Comparison of ENCODE assay signal across 18 mouse cellular contexts in the genomic region with DNA sequence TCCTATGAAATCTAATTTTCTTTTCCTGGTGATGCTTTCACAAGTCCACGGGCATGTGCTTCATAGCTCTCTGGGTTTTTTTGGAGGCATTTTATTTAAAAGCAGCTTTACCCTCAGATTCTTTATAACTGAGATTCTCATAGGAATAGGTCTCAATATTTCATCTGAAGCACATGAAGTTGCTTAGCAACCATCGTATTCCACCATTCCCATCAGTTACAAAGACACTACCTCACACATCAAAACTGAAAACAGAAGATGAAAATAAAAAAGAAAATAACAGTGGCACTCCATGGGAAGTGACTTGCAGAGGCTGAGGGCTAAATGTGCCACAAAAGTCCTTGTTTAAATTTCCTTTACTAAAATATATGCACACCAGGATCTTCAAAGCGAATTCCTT.
"Had no signal": no experiment of that assay in that cellular context is flagged by ENCODE, and none has a peak within 500 bp of the region (broad histone marks: within the 10 kb centered on the region; RNA-seq: fewer than 3 reads in every experiment).

No protein-coding gene starts in this region.

- H3K4me2 ChIP-seq: kidney, embryonic 15.5 days; liver, embryonic 13.5 days; neural tube, embryonic 12.5 days; neural tube, embryonic 15.5 days; stomach, embryonic 15.5 days had no signal

- H3K27ac ChIP-seq: kidney, embryonic 15.5 days; left cerebral cortex, adult 2 months; liver, embryonic 13.5 days; neural tube, embryonic 12.5 days; neural tube, embryonic 15.5 days; stomach, embryonic 15.5 days had no signal

- H3K4me1 ChIP-seq: kidney, embryonic 15.5 days; liver, embryonic 13.5 days; neural tube, embryonic 12.5 days; neural tube, embryonic 15.5 days; stomach, embryonic 15.5 days had no signal

- H3K9me3 ChIP-seq: kidney, embryonic 15.5 days; liver, embryonic 13.5 days; neural tube, embryonic 12.5 days; neural tube, embryonic 15.5 days; stomach, embryonic 15.5 days had no signal

- DNase-seq: kidney, adult 11 months; kidney, adult 8-10 months; kidney, postnatal 10 days; kidney, postnatal 36 days; layer of hippocampus, postnatal 36 days; liver, embryonic 13.5 days; lung, adult 2 months; lung, postnatal 14 days; lung, postnatal 4 days; right cerebral cortex, adult 18-20 months; right cerebral cortex, postnatal 25 days; spleen, adult 18-20 months; thymus, postnatal 25 days had no signal

- H3K9ac ChIP-seq: kidney, embryonic 15.5 days; liver, embryonic 13.5 days; neural tube, embryonic 12.5 days; neural tube, embryonic 15.5 days; stomach, embryonic 15.5 days had no signal

- H3K36me3 ChIP-seq: kidney, embryonic 15.5 days; liver, embryonic 13.5 days; neural tube, embryonic 12.5 days; neural tube, embryonic 15.5 days; stomach, embryonic 15.5 days had no signal

- H3K4me3 ChIP-seq: kidney, embryonic 15.5 days; left cerebral cortex, adult 2 months; liver, embryonic 13.5 days; neural tube, embryonic 12.5 days; neural tube, embryonic 15.5 days; stomach, embryonic 15.5 days had no signal

- H3K27me3 ChIP-seq: kidney, embryonic 15.5 days; liver, embryonic 13.5 days; neural tube, embryonic 12.5 days; neural tube, embryonic 15.5 days; stomach, embryonic 15.5 days had no signal
